Mouse (Mus musculus): ENCODE measurements at regions not wholly inside any gene's neighbourhood (a gene's known extent, or its start where the extent isn't known, plus 50 kb on each side); places are given as distances from the start of the nearest gene placed in this dataset.

DNA sequence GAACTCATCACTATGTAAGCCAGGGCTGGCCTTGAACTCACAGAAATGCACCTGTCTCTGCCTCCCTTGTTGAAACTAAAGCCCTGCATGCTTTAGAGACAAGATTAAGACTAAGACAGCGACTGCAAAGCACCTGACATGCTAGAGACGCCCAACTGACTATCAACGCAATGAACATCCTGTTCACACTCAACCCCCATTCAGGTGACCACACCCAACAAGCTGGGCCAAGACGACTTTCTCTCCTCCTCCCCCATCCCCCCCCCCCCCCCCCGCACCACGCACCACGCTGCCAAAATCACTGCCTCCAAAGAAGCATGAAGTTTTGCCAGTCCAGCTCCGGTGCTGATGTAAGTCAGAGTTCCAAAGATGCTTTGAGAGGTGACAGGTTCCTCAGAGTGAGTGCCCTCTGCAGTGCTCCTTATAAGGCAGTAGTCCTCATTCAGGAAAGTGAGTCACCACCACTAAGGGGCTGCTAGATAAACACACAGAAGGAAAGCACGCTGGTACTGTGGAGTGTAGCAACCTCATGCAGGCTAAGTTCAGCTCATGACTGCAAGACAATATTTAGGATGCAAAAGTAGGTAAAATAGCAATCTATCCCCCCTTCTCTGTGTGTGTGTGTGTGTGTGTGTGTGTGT, 59.2 kb downstream of the Ier5 start:
- peak; percentile 85 for DNase-seq (ENCODE audit: low read depth, low spot score)
- Histone ChIP-seq H3K27me3 (ENCODE audit: control insufficient read depth in 1 of 2, insufficient read depth in 2 of 2, low read length in 2 of 2) (no peaks in the 10 kb centered on the region), H3K9ac (ENCODE audit: control insufficient read depth, low read depth, low read length, poor library complexity, severe bottlenecking) (no peak overlapping the region; the same call in 1 of the 2 replicates), H3K4me3 (ENCODE audit: control insufficient read depth in 1 of 2, insufficient read depth in 1 of 2, low read depth in 2 of 2, low read length in 2 of 2) (no peak overlapping the region), H3K4me1 (ENCODE audit: control insufficient read depth in 1 of 2, insufficient read depth in 2 of 2, low read length in 2 of 2) (peaks cover 5 to 23% of the 10 kb centered on the region in 2 experiments), H3K27ac (ENCODE audit: control insufficient read depth, low read depth, low read length) (peak overlapping the region; percentile 67), H3K36me3 (ENCODE audit: control insufficient read depth in 1 of 2, insufficient read depth in 2 of 2, low read length in 2 of 2) (peaks cover 0 to 20% of the 10 kb centered on the region in 2 experiments; a peak in 2 of 4 replicates), H3K79me2 (ENCODE audit: control insufficient read depth, insufficient read depth, low read length, poor library complexity) (no peaks in the 10 kb centered on the region), H3K9me3 (replicated peaks; ENCODE audit: insufficient read depth, low read length) (no peaks in the 10 kb centered on the region)
- TF ChIP-seq MAFK (IDR thresholded peaks at IDR 0.05; ENCODE audit: borderline replicate concordance, low read depth, low read length) = no peak
- TF ChIP-seq NRF1 (IDR thresholded peaks at IDR 0.05; ENCODE audit: insufficient read depth, low read depth, low read length, poor library complexity, severe bottlenecking) = no peak
- TF ChIP-seq MAZ (IDR thresholded peaks at IDR 0.05; ENCODE audit: low read depth, low read length) = peak; percentile 68; the same call in 1 of the 2 replicates
- TF ChIP-seq GATA1 (IDR thresholded peaks at IDR 0.05; ENCODE audit: low read depth, low read length) = peak; percentile 45; the same call in 1 of the 2 replicates
- TF ChIP-seq CHD2 (IDR thresholded peaks at IDR 0.05; ENCODE audit: low read length) = no peak
- peak; percentile 57 for TF ChIP-seq TAL1 (IDR thresholded peaks at IDR 0.05; ENCODE audit: low read length)
- no peak for TF ChIP-seq GABPA (IDR thresholded peaks at IDR 0.05; ENCODE audit: low read depth, low read length)
- TF ChIP-seq ZC3H11A (IDR thresholded peaks at IDR 0.05; ENCODE audit: low read depth, low read length) = no peak
- TF ChIP-seq ETS1 (IDR thresholded peaks at IDR 0.05; ENCODE audit: low read depth, low read length) = peak; percentile 55; the same call in 1 of the 2 replicates
- TF ChIP-seq KAT2A (conservative IDR thresholded peaks at IDR 0.05; ENCODE audit: low read depth, low read length) = no peak
- no peak for TF ChIP-seq E2F4 (IDR thresholded peaks at IDR 0.05; ENCODE audit: borderline replicate concordance, low read depth, low read length)
- no peak for TF ChIP-seq POLR2A (IDR thresholded peaks at IDR 0.05; ENCODE audit: control insufficient read depth in 1 of 2, insufficient read depth in 1 of 2, low read depth in 1 of 2, low read length in 2 of 2, poor library complexity in 1 of 2)
- TF ChIP-seq CTCF (IDR thresholded peaks at IDR 0.05 in 2 of 3, conservative IDR thresholded peaks at IDR 0.05 in 1 of 3; ENCODE audit: control insufficient read depth in 1 of 3, insufficient read depth in 1 of 3, low read depth in 2 of 3, low read length in 3 of 3, poor library complexity in 1 of 3, severe bottlenecking in 1 of 3) = no peak
- no peak for TF ChIP-seq POLR2AphosphoS2 (IDR thresholded peaks at IDR 0.05; ENCODE audit: low read length)
- TF ChIP-seq ZKSCAN1 (IDR thresholded peaks at IDR 0.05; ENCODE audit: low read depth, low read length) = no peak
- TF ChIP-seq MYC (IDR thresholded peaks at IDR 0.05; ENCODE audit: low read depth, low read length) = 0 out of 2 replicates have a peak, but pooled peaks have one; percentile 44
- no peak for TF ChIP-seq SMC3 (IDR thresholded peaks at IDR 0.05; ENCODE audit: low read depth, low read length)
- TF ChIP-seq MYB (IDR thresholded peaks at IDR 0.05; ENCODE audit: low read depth, low read length) = no peak
- 0 out of 2 replicates have a peak, but pooled peaks have one; percentile 27 for TF ChIP-seq HCFC1 (IDR thresholded peaks at IDR 0.05; ENCODE audit: low read depth, low read length)
- TF ChIP-seq RAD21 (IDR thresholded peaks at IDR 0.05; ENCODE audit: low read depth, low read length) = no peak
- TF ChIP-seq BHLHE40 (IDR thresholded peaks at IDR 0.05; ENCODE audit: borderline replicate concordance, low read depth, low read length) = peak; percentile 54; the same call in 1 of the 2 replicates
- peak; percentile 63 for TF ChIP-seq MAX (IDR thresholded peaks at IDR 0.05; ENCODE audit: low read length)
- no peak for TF ChIP-seq NELFE (IDR thresholded peaks at IDR 0.05; ENCODE audit: low read depth, low read length)
- TF ChIP-seq SIN3A (IDR thresholded peaks at IDR 0.05; ENCODE audit: low read length) = peak; percentile 41; the same call in 1 of the 2 replicates
- TF ChIP-seq CHD1 (IDR thresholded peaks at IDR 0.05; ENCODE audit: low read depth, low read length) = no peak
- TF ChIP-seq POLR2AphosphoS5 (IDR thresholded peaks at IDR 0.05; ENCODE audit: borderline replicate concordance, low read depth, low read length) = no peak
- no peak for TF ChIP-seq UBTF (IDR thresholded peaks at IDR 0.05; ENCODE audit: borderline replicate concordance, insufficient read depth, low read depth, low read length)
- TF ChIP-seq RCOR1 (IDR thresholded peaks at IDR 0.05; ENCODE audit: low read depth, low read length) = no peak; the same call in 1 of the 2 replicates
- TF ChIP-seq MEF2A (IDR thresholded peaks at IDR 0.05; ENCODE audit: extremely low read depth, insufficient replicate concordance, low read depth, low read length, poor library complexity, severe bottlenecking) = no peak
- peak; percentile 68 for TF ChIP-seq MXI1 (IDR thresholded peaks at IDR 0.05; ENCODE audit: low read depth, low read length)
- peak; percentile 88; the same call in 1 of the 2 replicates for TF ChIP-seq JUND (IDR thresholded peaks at IDR 0.05; ENCODE audit: low read depth, low read length)
- peak; percentile 57 to 69 for TF ChIP-seq EP300 (IDR thresholded peaks at IDR 0.05; ENCODE audit: low read depth in 1 of 2, low read length in 2 of 2)
- no peak for TF ChIP-seq TBP (IDR thresholded peaks at IDR 0.05; ENCODE audit: low read depth, low read length)
- peak; percentile 4; the same call in 1 of the 2 replicates for TF ChIP-seq ZNF384 (IDR thresholded peaks at IDR 0.05; ENCODE audit: low read depth, low read length)
- TF ChIP-seq ZMIZ1 (IDR thresholded peaks at IDR 0.05; ENCODE audit: low read depth, low read length) = no peak
- TF ChIP-seq ELF1 (IDR thresholded peaks at IDR 0.05; ENCODE audit: low read depth, low read length) = no peak
- TF ChIP-seq USF1 (IDR thresholded peaks at IDR 0.05; ENCODE audit: low read depth, low read length) = no peak

All from MEL (cell line).